Mouse (Mus musculus): ENCODE measurements around the gene Tmem189.

GRCm38 (mm10) chr2:167709969-167710368 is 20.3 kb upstream of the Tmem189 start:
- no peak for TF ChIP-seq TAL1 (conservative IDR thresholded peaks at IDR 0.05; ENCODE audit: low read depth, low read length)
- TF ChIP-seq CTCF (IDR thresholded peaks at IDR 0.05; ENCODE audit: low read depth, low read length), result no peak
